Mouse (Mus musculus) E14TG2a.4 (cell line): Measurements from ENCODE around the gene Pou5f1.
A peak's percentile ranks its signal among the peaks of the same experiment; 100 is the strongest.
"Not testable (repeated sequence)": the region's sequence is repeated elsewhere in the genome, so short reads cannot be mapped to it uniquely, and the experiment has no call there.

Experiments used
- H3K27me3 ChIP-seq: 2 replicates; pipeline ENCODE4 v1.6.1; 2014; ENCODE audit warnings: low read length, control low read depth; ENCODE audit not compliant: insufficient read depth
- H3K36me3 ChIP-seq: 2 replicates; pipeline ENCODE4 v1.6.1; 2014; ENCODE audit warnings: low read length, control low read depth; ENCODE audit not compliant: insufficient read depth
- H3K4me1 ChIP-seq: replicated peaks from 2 replicates; pipeline ENCODE4 v1.6.1; 2014; ENCODE audit warnings: low read depth, low read length, control low read depth
- H3K4me3 ChIP-seq: replicated peaks from 2 replicates; pipeline ENCODE4 v1.5.1; 2014; ENCODE audit warnings: mild to moderate bottlenecking, low read length
- H3K9me3 ChIP-seq: 2 replicates; pipeline ENCODE4 v1.6.1; 2014; ENCODE audit warnings: low read length, control low read depth
- CTCF ChIP-seq: conservative IDR thresholded peaks from 2 replicates; pipeline ENCODE4 v1.5.1; 2014; ENCODE audit warnings: low read length
- NANOG ChIP-seq: IDR thresholded peaks from 2 replicates; pipeline ENCODE4 v1.6.1; 2014; ENCODE audit warnings: borderline replicate concordance, low read length, mixed read lengths
- POU5F1 ChIP-seq: IDR thresholded peaks from 2 replicates; pipeline ENCODE4 v1.6.1; 2014; ENCODE audit warnings: low read length, borderline replicate concordance

The Pou5f1 gene

GRCm38 (mm10) chr17:35505776-35506175 lies at the start of gene Pou5f1:
Gene Pou5f1 (plus strand): TSS chr17:35506018.
- Histone ChIP-seq H3K4me3 (peak within 1 kb of the TSS; percentile 99), H3K27me3 (no peaks in the 10 kb centered on the region), H3K36me3 (peaks cover 40% of the 10 kb centered on the region), H3K9me3 (no peaks in the 10 kb centered on the region), H3K4me1 (peaks cover 58% of the 10 kb centered on the region)
- TF ChIP-seq POU5F1 (no peak), CTCF (no peak), NANOG (no peak)

GRCm38 (mm10) chr17:35458247-35458646 lies 47.6 kb upstream of the Pou5f1 start:
- H3K36me3 ChIP-seq, H3K4me3 ChIP-seq, H3K4me1 ChIP-seq, H3K9me3 ChIP-seq, H3K27me3 ChIP-seq: not testable (repeated sequence)

GRCm38 (mm10) chr17:35460513-35461341 lies 45.1 kb upstream of the Pou5f1 start:
- H3K36me3 ChIP-seq, H3K9me3 ChIP-seq, H3K4me3 ChIP-seq, H3K27me3 ChIP-seq, H3K4me1 ChIP-seq: not testable (repeated sequence)

GRCm38 (mm10) chr17:35465651-35466050 lies 40.2 kb upstream of the Pou5f1 start:
- H3K9me3 ChIP-seq, H3K36me3 ChIP-seq, H3K4me3 ChIP-seq: not testable (repeated sequence)
- Histone ChIP-seq H3K4me1 (peaks cover 14% of the 10 kb centered on the region), H3K27me3 (peaks cover 34% of the 10 kb centered on the region)
- peak; percentile 95 for TF ChIP-seq CTCF

GRCm38 (mm10) chr17:35468936-35469335 lies 36.9 kb upstream of the Pou5f1 start:
- H3K27me3 ChIP-seq, result peaks cover 47% of the 10 kb centered on the region
- H3K36me3 ChIP-seq, result not testable (repeated sequence)

GRCm38 (mm10) chr17:35469842-35470751 lies 35.7 kb upstream of the Pou5f1 start, which contains the start of gene H2-Q10:
Gene H2-Q10 (plus strand): TSS chr17:35470089.
- no peaks in the 10 kb centered on the region for H3K9me3 ChIP-seq
- no peak for TF ChIP-seq POU5F1
- TF ChIP-seq CTCF, result no peak
- no peak for TF ChIP-seq NANOG
- H3K4me3 ChIP-seq, result peak within 1 kb of the TSS; percentile 78
- peaks cover 16% of the 10 kb centered on the region for H3K4me1 ChIP-seq
- H3K27me3 ChIP-seq, result peaks cover 49% of the 10 kb centered on the region
- no peaks in the 10 kb centered on the region for H3K36me3 ChIP-seq

More at GRCm38 (mm10) chr17:35468936-35469335, 36.9 kb upstream of the Pou5f1 start:
- not testable (repeated sequence) for H3K4me3 ChIP-seq, H3K9me3 ChIP-seq
- peaks cover 17% of the 10 kb centered on the region for H3K4me1 ChIP-seq

GRCm38 (mm10) chr17:35484066-35484465 lies 21.8 kb upstream of the Pou5f1 start:
- Histone ChIP-seq H3K27me3 (no peaks in the 10 kb centered on the region), H3K9me3 (no peaks in the 10 kb centered on the region), H3K4me1 (peaks cover 44% of the 10 kb centered on the region), H3K4me3 (no peak overlapping the region), H3K36me3 (no peaks in the 10 kb centered on the region)
- TF ChIP-seq NANOG (no peak), CTCF (peak; percentile 88), POU5F1 (no peak)

GRCm38 (mm10) chr17:35485702-35486101 lies 20.1 kb upstream of the Pou5f1 start:
- no peaks in the 10 kb centered on the region for H3K27me3 ChIP-seq
- H3K4me3 ChIP-seq, result no peak overlapping the region
- H3K36me3 ChIP-seq, result no peaks in the 10 kb centered on the region
- TF ChIP-seq CTCF, result no peak
- TF ChIP-seq NANOG, result peak; percentile 44; the same call in 1 of the 2 replicates
- TF ChIP-seq POU5F1, result no peak
- H3K4me1 ChIP-seq, result peaks cover 59% of the 10 kb centered on the region
- H3K9me3 ChIP-seq, result no peaks in the 10 kb centered on the region

- Histone ChIP-seq H3K27me3 (no peaks in the 10 kb centered on the region), H3K4me1 (peaks cover 69% of the 10 kb centered on the region), H3K9me3 (no peaks in the 10 kb centered on the region), H3K4me3 (peak overlapping the region; percentile 57), H3K36me3 (no peaks in the 10 kb centered on the region)
- TF ChIP-seq CTCF (no peak), NANOG (no peak), POU5F1 (no peak)
These were observed 19.1 kb upstream of the Pou5f1 start for GRCm38 (mm10) chr17:35486726-35487125.
